Mouse (Mus musculus): ENCODE measurements around the gene Aloxe3.

GRCm38 (mm10) chr11:69099915-69100345 is 25.8 kb upstream of the Aloxe3 start:
- no peak for TF ChIP-seq TAL1 (IDR thresholded peaks at IDR 0.05; ENCODE audit: low read length)
- TF ChIP-seq GATA1 (IDR thresholded peaks at IDR 0.05; ENCODE audit: low read length): no peak

Measured in erythroblast, embryonic 14.5 days (primary cell).